Mouse (Mus musculus) adrenal gland, postnatal 36 days (tissue): Measurements from ENCODE around the gene Fam83c. TPM values are rescaled to one million over a fixed set of nuclear protein-coding genes. Genes with fewer than 3 reads are reported as not detected.
"Not testable (repeated sequence)": the region's sequence is repeated elsewhere in the genome, so short reads cannot be mapped to it uniquely, and the experiment has no call there.

Experiments
- DNase-seq, 2 experiments: peaks; one replicate each; pipeline ENCODE4 v3.0.0; 2021; ENCODE audit warnings: mixed read lengths in 1 of 2
- long read RNA-seq, 2 experiments: library from polyadenylated mRNA; stranded (forward); transcript quantifications; one replicate each; pipeline ENCODE4 v2.0.0; 2021; ENCODE audit warnings: borderline sequencing depth in 2 of 2
- total RNA-seq, 2 experiments: library from RNA; stranded (reverse); gene quantifications; 2 replicates each; pipeline ENCODE4 v1.2.3; 2021

The Fam83c gene
- not detected for total RNA-seq
- long read RNA-seq, experiment 1 = 0 reads
- long read RNA-seq, experiment 2 = 0 reads

- no peak for DNase-seq
These were observed at the start of gene Fam83c for GRCm38 (mm10) chr2:155834732-155835131. TSS of gene Fam83c (minus strand) at chr2:155834854.

GRCm38 (mm10) chr2:155882087-155882486, 47.4 kb upstream of the Fam83c start:
- no peak for DNase-seq

GRCm38 (mm10) chr2:155878964-155879876, 44.6 kb upstream of the Fam83c start:
- DNase-seq = peak; percentile 68 to 74

GRCm38 (mm10) chr2:155873636-155874035, 39.0 kb upstream of the Fam83c start:
- no peak for DNase-seq

- no peak for DNase-seq
These were observed 38.4 kb upstream of the Fam83c start for GRCm38 (mm10) chr2:155872930-155873507.

- DNase-seq = no peak
These were observed 37.8 kb upstream of the Fam83c start for GRCm38 (mm10) chr2:155872486-155872885.

GRCm38 (mm10) chr2:155869772-155870171, 35.1 kb upstream of the Fam83c start:
- no peak for DNase-seq

GRCm38 (mm10) chr2:155868320-155868719, 33.7 kb upstream of the Fam83c start:
- no peak for DNase-seq

- no peak for DNase-seq
These were observed 28.7 kb upstream of the Fam83c start for GRCm38 (mm10) chr2:155863301-155863867.

GRCm38 (mm10) chr2:155862573-155863300, 28.1 kb upstream of the Fam83c start:
- no peak for DNase-seq

GRCm38 (mm10) chr2:155861581-155861980, 26.9 kb upstream of the Fam83c start:
- DNase-seq = peak; percentile 73 to 79

- DNase-seq = no peak
These were observed 25.4 kb upstream of the Fam83c start for GRCm38 (mm10) chr2:155860102-155860501.

- no peak for DNase-seq
These were observed 17.9 kb upstream of the Fam83c start for GRCm38 (mm10) chr2:155852536-155852935.

GRCm38 (mm10) chr2:155850120-155850519, 15.5 kb upstream of the Fam83c start:
- DNase-seq = no peak

GRCm38 (mm10) chr2:155849464-155849863, 14.8 kb upstream of the Fam83c start:
- no peak for DNase-seq

- DNase-seq = peak; percentile 83 to 84
These were observed 13.6 kb upstream of the Fam83c start for GRCm38 (mm10) chr2:155848291-155848690.

GRCm38 (mm10) chr2:155846930-155847329, 12.3 kb upstream of the Fam83c start:
- no peak for DNase-seq

- peak in 1 of 2 experiments; percentile 31 for DNase-seq
These were observed 4.3 kb upstream of the Fam83c start for GRCm38 (mm10) chr2:155838961-155839360.

GRCm38 (mm10) chr2:155837961-155838360, 3.3 kb upstream of the Fam83c start:
- DNase-seq = no peak

GRCm38 (mm10) chr2:155832087-155832486, 2.6 kb downstream of the Fam83c start:
- not testable (repeated sequence) for DNase-seq

GRCm38 (mm10) chr2:155831302-155831701, 3.4 kb downstream of the Fam83c start:
- DNase-seq = no peak

- DNase-seq = peak; percentile 43 to 51
These were observed 3.8 kb downstream of the Fam83c start for GRCm38 (mm10) chr2:155830841-155831240.
